ENCODE assay signal across 11 mouse cellular contexts in the genomic region with DNA sequence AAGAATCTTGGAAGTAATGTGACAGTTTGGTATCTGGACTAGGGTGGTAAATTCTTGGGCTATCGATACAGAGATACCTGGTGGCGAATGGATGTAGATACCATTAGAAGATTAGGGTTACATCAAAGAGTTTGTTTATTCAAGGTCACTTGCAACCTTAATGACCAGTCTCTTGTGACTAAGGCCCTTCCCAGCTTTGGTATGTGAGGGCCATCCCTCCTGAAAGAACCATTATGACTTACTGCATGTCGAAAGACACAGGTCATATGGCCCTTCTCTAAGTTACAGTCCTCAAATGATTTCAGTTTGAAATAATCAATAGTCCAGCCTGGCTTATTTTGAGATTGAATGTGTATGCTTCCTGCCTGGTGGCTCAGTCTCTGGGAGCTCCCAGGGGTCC. TPM values are rescaled to one million over a fixed set of nuclear protein-coding genes. Genes with fewer than 3 reads are reported as not detected.
ATAC-seq and TF ChIP-seq lines count a peak whose summit lies in the region.
"Had no signal": no experiment of that assay in that cellular context is flagged by ENCODE, and none has a peak within 500 bp of the region (broad histone marks: within the 10 kb centered on the region; RNA-seq: fewer than 3 reads in every experiment).

No protein-coding gene starts in this region.

- no peaks in the 10 kb centered on the region for H3K36me3 ChIP-seq in intestine, embryonic 15.5 days
- no peaks in the 10 kb centered on the region for H3K36me3 ChIP-seq in intestine, postnatal 0 days (ENCODE audit: control insufficient read depth, insufficient read depth)
- H3K36me3 ChIP-seq in intestine, embryonic 16.5 days (ENCODE audit: control insufficient read depth, insufficient read depth, low read length) = no peaks in the 10 kb centered on the region
- no peaks in the 10 kb centered on the region for H3K36me3 ChIP-seq in forebrain, embryonic 15.5 days
- H3K36me3 ChIP-seq: G1E had no signal

- ATAC-seq in intestine, embryonic 15.5 days = peak; percentile 58
- ATAC-seq in intestine, postnatal 0 days = no peak
- ATAC-seq in intestine, embryonic 16.5 days = 0 out of 2 replicates have a peak, but pooled peaks have one; percentile 58
- no peak for ATAC-seq in forebrain, embryonic 15.5 days (replicated peaks)
- ATAC-seq: activated CD4-positive, CD25-positive, alpha-beta regulatory T cell, adult 4 months; CD4-positive, CD25-positive, alpha-beta regulatory T cell, adult 4 months; Patski had no signal

- H3K9me3 ChIP-seq in intestine, embryonic 15.5 days = no peaks in the 10 kb centered on the region
- no peaks in the 10 kb centered on the region for H3K9me3 ChIP-seq in intestine, postnatal 0 days (ENCODE audit: control insufficient read depth)
- H3K9me3 ChIP-seq in intestine, embryonic 16.5 days (ENCODE audit: control insufficient read depth, low read length) = no peaks in the 10 kb centered on the region
- no peaks in the 10 kb centered on the region for H3K9me3 ChIP-seq in forebrain, embryonic 15.5 days
- H3K9me3 ChIP-seq: G1E had no signal

- H3K27ac ChIP-seq in intestine, embryonic 15.5 days = no peak overlapping the region
- no peak overlapping the region for H3K27ac ChIP-seq in intestine, postnatal 0 days (ENCODE audit: low read depth, low read length)
- H3K27ac ChIP-seq in intestine, embryonic 16.5 days (ENCODE audit: low read length) = no peak overlapping the region
- H3K27ac ChIP-seq in forebrain, embryonic 15.5 days (replicated peaks) = no peak overlapping the region

- no peak overlapping the region for H3K4me2 ChIP-seq in intestine, embryonic 15.5 days (replicated peaks)
- no peak overlapping the region for H3K4me2 ChIP-seq in intestine, postnatal 0 days (replicated peaks; ENCODE audit: low read depth)
- H3K4me2 ChIP-seq in intestine, embryonic 16.5 days (ENCODE audit: low read depth, low read length) = no peak overlapping the region
- no peak overlapping the region for H3K4me2 ChIP-seq in forebrain, embryonic 15.5 days (replicated peaks)

- no peak for TF ChIP-seq CTCF in intestine, postnatal 0 days (IDR thresholded peaks at IDR 0.05; ENCODE audit: low read depth)

- no peak overlapping the region for H3K4me3 ChIP-seq in intestine, embryonic 15.5 days (replicated peaks)
- H3K4me3 ChIP-seq in intestine, postnatal 0 days (ENCODE audit: low read depth, low read length) = no peak overlapping the region
- H3K4me3 ChIP-seq in intestine, embryonic 16.5 days (ENCODE audit: low read length) = no peak overlapping the region
- H3K4me3 ChIP-seq in forebrain, embryonic 15.5 days = no peak overlapping the region

- no peaks in the 10 kb centered on the region for H3K4me1 ChIP-seq in intestine, embryonic 15.5 days (replicated peaks)
- H3K4me1 ChIP-seq in intestine, postnatal 0 days (replicated peaks; ENCODE audit: control insufficient read depth, insufficient read depth, low read length) = no peaks in the 10 kb centered on the region
- H3K4me1 ChIP-seq in intestine, embryonic 16.5 days (ENCODE audit: control insufficient read depth, insufficient read depth, low read length) = no peaks in the 10 kb centered on the region
- no peaks in the 10 kb centered on the region for H3K4me1 ChIP-seq in forebrain, embryonic 15.5 days

- H3K9ac ChIP-seq in intestine, embryonic 15.5 days = no peak overlapping the region
- H3K9ac ChIP-seq in intestine, postnatal 0 days (ENCODE audit: low read depth, low read length) = no peak overlapping the region
- no peak overlapping the region for H3K9ac ChIP-seq in intestine, embryonic 16.5 days (ENCODE audit: low read depth, low read length)
- H3K9ac ChIP-seq in forebrain, embryonic 15.5 days (replicated peaks) = no peak overlapping the region

- WGBS in intestine, embryonic 15.5 days = 63% methylated on average over 3 of the region's 3 CpGs
- WGBS in intestine, postnatal 0 days = 58% methylated on average over 3 of the region's 3 CpGs
- WGBS in intestine, embryonic 16.5 days = 68% methylated on average over 3 of the region's 3 CpGs
- WGBS in forebrain, embryonic 15.5 days = 90% methylated on average over 3 of the region's 3 CpGs

- H3K27me3 ChIP-seq in intestine, embryonic 15.5 days (replicated peaks) = no peaks in the 10 kb centered on the region
- no peaks in the 10 kb centered on the region for H3K27me3 ChIP-seq in intestine, postnatal 0 days (replicated peaks; ENCODE audit: control insufficient read depth, insufficient read depth, low read length)
- H3K27me3 ChIP-seq in intestine, embryonic 16.5 days (replicated peaks; ENCODE audit: control insufficient read depth, insufficient read depth, low read length) = no peaks in the 10 kb centered on the region
- H3K27me3 ChIP-seq in forebrain, embryonic 15.5 days = no peaks in the 10 kb centered on the region
- H3K27me3 ChIP-seq: CH12.LX had no signal

RNA-seq across cellular contexts. Expression of a gene that starts 5.4 kb away (rescaled TPM):
- polyA plus RNA-seq in intestine, embryonic 15.5 days (2015; fragmentation: Nextera tagmentation; extraction: Ambion mirVana) = 0.06 and 0.08 TPM in 2 replicates
- polyA plus RNA-seq in intestine, postnatal 0 days (2015; fragmentation: Nextera tagmentation; extraction: Ambion mirVana) = 0.05 and 0.14 TPM in 2 replicates
- polyA plus RNA-seq in intestine, embryonic 16.5 days (2015; fragmentation: Nextera tagmentation; extraction: Ambion mirVana) = not detected in 2 replicates
- polyA plus RNA-seq in forebrain, embryonic 15.5 days (2015; fragmentation: Nextera tagmentation; extraction: Ambion mirVana) = 0.32 TPM in 2 replicates
- polyA plus RNA-seq: adrenal gland, adult 2 months; C2C12; G1E; Patski had no signal

Comparison
In these comparisons a context has a peak if more than half of its experiments do, and no peak if none do; other contexts are left out.
1. ATAC-seq: peak in intestine, embryonic 15.5 days (single experiment) and intestine, embryonic 16.5 days (single experiment); none in intestine, postnatal 0 days (single experiment) and forebrain, embryonic 15.5 days (single experiment).